Mouse (Mus musculus) right cerebral cortex, adult 18-20 months (tissue): Measurements from ENCODE around the gene Ppp1r27.

ENCODE experiments used
- DNase-seq: peaks from one replicate; pipeline ENCODE4 v3.0.0; 2022; ENCODE audit warnings: mixed read lengths

Ppp1r27 gene

GRCm38 (mm10) chr11:120510375-120511030, 40.4 kb downstream of the Ppp1r27 start:
- DNase-seq = no peak

GRCm38 (mm10) chr11:120509940-120510339, 41.0 kb downstream of the Ppp1r27 start:
- DNase-seq = no peak

GRCm38 (mm10) chr11:120508290-120508870, 42.6 kb downstream of the Ppp1r27 start:
- DNase-seq = no peak

GRCm38 (mm10) chr11:120507611-120508289, 43.2 kb downstream of the Ppp1r27 start:
- no peak for DNase-seq

- no peak for DNase-seq
Measured at GRCm38 (mm10) chr11:120506899-120507298, 44.0 kb downstream of the Ppp1r27 start.

GRCm38 (mm10) chr11:120505661-120506060, 45.3 kb downstream of the Ppp1r27 start:
- DNase-seq = no peak

GRCm38 (mm10) chr11:120501701-120502100, 49.2 kb downstream of the Ppp1r27 start:
- DNase-seq = no peak

GRCm38 (mm10) chr11:120501018-120501417, 49.9 kb downstream of the Ppp1r27 start:
- DNase-seq = no peak

- no peak for DNase-seq
Measured at GRCm38 (mm10) chr11:120500357-120500756, 50.6 kb downstream of the Ppp1r27 start.
